Mouse (Mus musculus) heart, postnatal 10 days (tissue): ENCODE measurements around the gene Ntrk3. TPM values are rescaled to one million over a fixed set of nuclear protein-coding genes. Genes with fewer than 3 reads are reported as not detected.

Source experiments
- DNase-seq, 2 experiments: peaks; one replicate each; pipeline ENCODE4 v3.0.0; 2021
- intact Hi-C: fragments of 180-260 bp; cut with DNase I; formaldehyde crosslinking; loops from one replicate; pipeline ENCODE4 v1.15.1; 2025
- total RNA-seq, 2 experiments: library from RNA; stranded (reverse); gene quantifications; 2 replicates each; pipeline ENCODE4 v1.2.3; 2021

The Ntrk3 gene
- total RNA-seq, 2 experiments from 2014 or later = 3.0 to 6.3 TPM

- intact Hi-C loops = no loop called here
These were observed 607.8 kb downstream of the Ntrk3 start for GRCm38 (mm10) chr7:78129966-78130365.

More at GRCm38 (mm10) chr7:78129966-78130365, 607.8 kb downstream of the Ntrk3 start:
- DNase-seq = no peak

Other genes starting within 250 kb of the Ntrk3 start
- gene Mrps11, start 45.1 kb upstream of the Ntrk3 start, total RNA-seq = 10 to 100 TPM; 45.1 to 49.4 TPM
- 10 to 100 TPM; 45.9 to 47.4 TPM for gene Mrpl46, start 45.5 kb upstream of the Ntrk3 start, total RNA-seq
- gene Det1, start 109.3 kb upstream of the Ntrk3 start, total RNA-seq = 10 to 100 TPM in 1 of 2 experiments, 1 to 10 TPM in 1; 7.2 to 10.7 TPM
- gene Aen, start 157.8 kb upstream of the Ntrk3 start, total RNA-seq = 10 to 100 TPM; 33.1 to 35.7 TPM
- 1 to 10 TPM; 5.4 to 5.5 TPM for gene Isg20, start 175.4 kb upstream of the Ntrk3 start, total RNA-seq